Mouse (Mus musculus) neural tube, embryonic 11.5 days (tissue): ENCODE measurements around the gene Sowahc. TPM values are rescaled to one million over a fixed set of nuclear protein-coding genes. Genes with fewer than 3 reads are reported as not detected.

ENCODE experiments used
- ATAC-seq: fragments of 200-750 bp; cut with Nextera tagmentation; 2 replicates; pipeline ENCODE4 v1.8.0; 2017; ENCODE audit warnings: moderate number of reproducible peaks, mild to moderate bottlenecking, moderate TSS enrichment, moderate library complexity; ENCODE audit not compliant: insufficient read depth, low FRiP score, low TSS enrichment
- DNase-seq: peaks from one replicate; pipeline ENCODE4 v3.0.0-alpha.2; 2015; ENCODE audit warnings: low spot score
- H3K27ac ChIP-seq: fragments of 300-500 bp; sonication (generic); 2 replicates; pipeline ENCODE4 v1.5.1; 2014; ENCODE audit warnings: low read depth, mild to moderate bottlenecking, low read length
- H3K27me3 ChIP-seq: fragments of 300-500 bp; sonication (generic); 2 replicates; pipeline ENCODE4 v1.6.1; 2014; ENCODE audit warnings: mild to moderate bottlenecking, low read length, mixed read lengths; ENCODE audit not compliant: control insufficient read depth, insufficient read depth
- H3K36me3 ChIP-seq: fragments of 300-500 bp; sonication (generic); 2 replicates; pipeline ENCODE4 v1.6.1; 2014; ENCODE audit warnings: mild to moderate bottlenecking, low read length, moderate library complexity, mixed read lengths; ENCODE audit not compliant: control insufficient read depth, insufficient read depth
- H3K4me1 ChIP-seq: fragments of 300-500 bp; sonication (generic); 2 replicates; pipeline ENCODE4 v1.6.1; 2014; ENCODE audit warnings: low read length, mixed read lengths; ENCODE audit not compliant: control insufficient read depth, insufficient read depth
- H3K4me2 ChIP-seq: fragments of 300-500 bp; sonication (generic); 2 replicates; pipeline ENCODE4 v1.6.1; 2014; ENCODE audit warnings: low read depth, mild to moderate bottlenecking, moderate library complexity
- H3K4me3 ChIP-seq: fragments of 300-500 bp; sonication (generic); 2 replicates; pipeline ENCODE4 v1.5.1; 2014; ENCODE audit warnings: low read depth, low read length
- H3K9ac ChIP-seq: fragments of 300-500 bp; sonication (generic); 2 replicates; pipeline ENCODE4 v1.6.1; 2014; ENCODE audit warnings: mild to moderate bottlenecking, low read length
- H3K9me3 ChIP-seq: fragments of 300-500 bp; sonication (generic); 2 replicates; pipeline ENCODE4 v1.6.1; 2016; ENCODE audit warnings: low read length; ENCODE audit not compliant: control insufficient read depth
- WGBS: fragments of 180-500 bp; shearing (Covaris S2); extraction: QIAGEN DNeasy Blood & Tissue Kit; methylation state at CpG from one replicate; pipeline ENCODE4 v1.1.7; 2014; 5-methylcytosine and 5-hydroxymethylcytosine counted together
- polyA plus RNA-seq: library from polyadenylated mRNA; unstranded; fragments of >200 nt; fragmentation: Nextera tagmentation; extraction: Ambion mirVana; gene quantifications from 2 replicates; pipeline ENCODE4 v1.2.1, GENCODE M21; 2014

The Sowahc gene
- polyA plus RNA-seq, 1 experiment from 2014 or later: 13.0 TPM

- no peaks in the 10 kb centered on the region for H3K36me3 ChIP-seq
- ATAC-seq (no peak), DNase-seq (no peak)
- H3K27ac ChIP-seq: no peak overlapping the region
- H3K27me3 ChIP-seq: no peaks in the 10 kb centered on the region
- WGBS: 72% methylated on average over 3 of the region's 3 CpGs
- H3K9me3 ChIP-seq: no peaks in the 10 kb centered on the region
- H3K9ac ChIP-seq: no peak overlapping the region
- no peak overlapping the region for H3K4me3 ChIP-seq
- no peak overlapping the region for H3K4me2 ChIP-seq
- no peaks in the 10 kb centered on the region for H3K4me1 ChIP-seq
Observed at GRCm38 (mm10) chr10:59241141-59241541, 19.4 kb downstream of the Sowahc start.

DNA sequence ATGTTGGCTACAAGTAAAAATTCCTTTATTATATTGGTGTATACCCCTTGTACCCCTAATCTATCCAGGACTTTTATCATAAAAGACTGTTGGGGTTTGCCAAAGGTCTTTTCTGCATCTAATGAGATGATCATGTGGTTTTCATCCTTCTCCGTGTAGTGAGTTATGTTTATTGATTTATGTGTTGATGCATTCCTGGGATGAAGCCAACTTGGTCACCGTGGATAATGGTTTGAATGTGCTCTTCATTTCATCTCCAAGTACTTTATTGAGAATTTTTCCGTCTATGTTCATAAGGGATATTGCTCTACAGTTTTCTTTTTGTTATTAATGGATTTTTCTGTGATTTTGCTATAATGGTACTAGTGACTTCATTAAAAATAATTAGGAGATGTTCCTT, 27.8 kb downstream of the Sowahc start:
- H3K4me1 ChIP-seq: no peaks in the 10 kb centered on the region
- no peaks in the 10 kb centered on the region for H3K36me3 ChIP-seq
- no peaks in the 10 kb centered on the region for H3K27me3 ChIP-seq
- H3K4me2 ChIP-seq: no peak overlapping the region
- no peak overlapping the region for H3K9ac ChIP-seq
- no peaks in the 10 kb centered on the region for H3K9me3 ChIP-seq
- H3K4me3 ChIP-seq: no peak overlapping the region
- H3K27ac ChIP-seq: no peak overlapping the region
- DNase-seq: no peak
- 85% methylated on average over 3 of the region's 3 CpGs for WGBS
- ATAC-seq: no peak

DNA sequence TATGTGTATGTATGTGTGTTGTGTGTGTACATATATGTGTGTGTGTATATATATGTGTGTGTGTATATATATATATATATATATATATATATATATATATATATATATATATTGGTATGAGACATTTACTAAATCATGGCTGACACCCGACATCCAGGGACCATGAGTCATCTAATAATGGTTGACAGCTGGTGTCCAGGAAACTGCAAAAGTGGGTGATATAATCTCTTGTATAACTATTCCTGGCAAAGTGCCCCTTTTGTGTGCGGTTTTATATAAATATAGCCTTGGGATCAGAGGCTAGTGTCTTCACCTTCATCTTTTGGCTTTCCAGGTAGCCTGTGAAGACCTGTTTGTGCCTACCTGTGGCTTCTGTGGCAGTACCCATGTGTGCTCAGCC, 28.9 kb downstream of the Sowahc start:
- DNase-seq (no peak), ATAC-seq (no peak)
- Histone ChIP-seq H3K27me3 (no peaks in the 10 kb centered on the region), H3K4me1 (no peaks in the 10 kb centered on the region), H3K36me3 (no peaks in the 10 kb centered on the region), H3K4me2 (no peak overlapping the region), H3K9ac (no peak overlapping the region), H3K9me3 (no peaks in the 10 kb centered on the region), H3K4me3 (no peak overlapping the region), H3K27ac (no peak overlapping the region)
- 88% methylated on average over 2 of the region's 2 CpGs for WGBS

DNA sequence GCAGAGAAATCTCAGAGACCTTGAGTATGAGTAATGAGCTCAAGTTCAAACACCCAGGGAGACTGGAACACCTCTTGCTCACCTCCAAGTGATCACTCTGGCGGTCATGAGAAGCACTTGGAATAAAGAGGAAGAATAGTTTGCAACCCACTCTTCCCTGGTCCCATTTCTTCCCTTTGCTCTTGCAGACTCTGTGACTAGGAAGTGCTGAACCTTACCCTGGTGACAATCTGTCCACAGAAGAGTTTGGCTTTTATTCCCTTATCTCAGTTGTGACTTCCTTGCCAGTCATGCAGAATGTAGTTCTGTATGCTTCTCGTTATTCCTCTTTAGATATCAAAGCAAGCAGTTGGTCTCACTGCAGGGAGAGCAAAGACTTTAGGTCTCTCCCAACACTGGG, 30.2 kb downstream of the Sowahc start:
- no peaks in the 10 kb centered on the region for H3K36me3 ChIP-seq
- H3K4me3 ChIP-seq: no peak overlapping the region
- 85% methylated on average over 2 of the region's 2 CpGs for WGBS
- DNase-seq: no peak
- H3K9me3 ChIP-seq: no peaks in the 10 kb centered on the region
- no peaks in the 10 kb centered on the region for H3K27me3 ChIP-seq
- no peak for ATAC-seq
- no peak overlapping the region for H3K4me2 ChIP-seq
- no peak overlapping the region for H3K27ac ChIP-seq
- no peak overlapping the region for H3K9ac ChIP-seq
- H3K4me1 ChIP-seq: no peaks in the 10 kb centered on the region

- ATAC-seq: no peak
Observed at GRCm38 (mm10) chr10:59252396-59252795, 30.6 kb downstream of the Sowahc start.

DNA sequence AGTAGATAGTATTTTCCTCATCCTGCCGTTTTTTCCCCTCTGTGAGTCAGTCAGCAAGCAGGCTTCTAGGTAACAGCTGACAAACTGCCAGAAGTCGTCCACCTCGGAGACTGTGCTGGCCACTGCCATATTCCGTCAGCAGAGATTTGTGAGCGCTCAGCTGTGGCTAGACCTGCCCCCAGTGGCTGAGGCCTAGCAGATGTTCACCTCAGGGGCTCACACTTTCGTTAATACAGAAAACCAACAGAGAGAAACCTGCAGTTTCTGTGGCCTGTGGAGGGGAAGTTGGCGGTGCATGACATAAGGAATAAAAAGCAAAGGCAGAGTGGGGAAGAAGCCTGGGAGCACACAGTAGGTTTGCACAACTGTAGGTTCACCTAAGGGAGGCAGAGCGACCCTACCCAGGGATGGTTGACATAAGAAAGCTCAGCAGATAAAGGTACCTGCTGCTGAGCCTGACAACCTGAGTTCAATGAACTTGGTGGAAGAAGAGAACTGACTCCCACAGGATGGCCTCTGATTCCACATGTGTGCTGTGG, 31.9 kb downstream of the Sowahc start:
- no peak overlapping the region for H3K4me2 ChIP-seq
- no peaks in the 10 kb centered on the region for H3K36me3 ChIP-seq
- no peak overlapping the region for H3K9ac ChIP-seq
- no peaks in the 10 kb centered on the region for H3K27me3 ChIP-seq
- 76% methylated on average over 8 of the region's 8 CpGs for WGBS
- H3K9me3 ChIP-seq: no peaks in the 10 kb centered on the region
- no peak overlapping the region for H3K27ac ChIP-seq
- no peak overlapping the region for H3K4me3 ChIP-seq
- ATAC-seq (no peak), DNase-seq (no peak)
- no peaks in the 10 kb centered on the region for H3K4me1 ChIP-seq

More at GRCm38 (mm10) chr10:59252396-59252795, 30.6 kb downstream of the Sowahc start:
- Histone ChIP-seq H3K27ac (no peak overlapping the region), H3K9ac (no peak overlapping the region), H3K4me3 (no peak overlapping the region), H3K36me3 (no peaks in the 10 kb centered on the region), H3K4me1 (no peaks in the 10 kb centered on the region), H3K27me3 (no peaks in the 10 kb centered on the region), H3K4me2 (no peak overlapping the region), H3K9me3 (no peaks in the 10 kb centered on the region)
- no peak for DNase-seq
- WGBS: 78% methylated on average over 8 of the region's 8 CpGs

DNA sequence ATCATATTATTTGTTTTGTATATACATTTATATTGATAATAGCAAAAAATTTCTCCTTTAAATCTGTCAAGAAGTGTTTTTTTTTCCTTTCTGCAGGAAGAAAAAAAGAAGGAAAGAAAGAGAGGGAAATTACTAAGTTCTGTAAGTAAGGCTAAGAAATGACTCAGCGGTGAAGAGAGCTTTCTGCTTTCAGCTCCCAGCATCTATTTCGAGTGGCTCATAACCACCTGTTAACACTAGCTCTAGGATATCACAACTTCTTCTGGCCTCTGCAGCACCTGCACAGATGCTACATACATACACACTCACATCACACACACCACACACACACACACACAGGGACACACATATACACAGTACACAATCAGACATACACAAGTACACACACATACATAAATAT, 34.8 kb downstream of the Sowahc start:
- Histone ChIP-seq H3K36me3 (no peaks in the 10 kb centered on the region), H3K27me3 (no peaks in the 10 kb centered on the region), H3K4me1 (no peaks in the 10 kb centered on the region), H3K9ac (no peak overlapping the region), H3K9me3 (no peaks in the 10 kb centered on the region), H3K4me3 (no peak overlapping the region), H3K27ac (no peak overlapping the region), H3K4me2 (no peak overlapping the region)
- WGBS: 96% methylated on average over 2 of the region's 2 CpGs
- no peak for ATAC-seq
- DNase-seq: no peak

DNA sequence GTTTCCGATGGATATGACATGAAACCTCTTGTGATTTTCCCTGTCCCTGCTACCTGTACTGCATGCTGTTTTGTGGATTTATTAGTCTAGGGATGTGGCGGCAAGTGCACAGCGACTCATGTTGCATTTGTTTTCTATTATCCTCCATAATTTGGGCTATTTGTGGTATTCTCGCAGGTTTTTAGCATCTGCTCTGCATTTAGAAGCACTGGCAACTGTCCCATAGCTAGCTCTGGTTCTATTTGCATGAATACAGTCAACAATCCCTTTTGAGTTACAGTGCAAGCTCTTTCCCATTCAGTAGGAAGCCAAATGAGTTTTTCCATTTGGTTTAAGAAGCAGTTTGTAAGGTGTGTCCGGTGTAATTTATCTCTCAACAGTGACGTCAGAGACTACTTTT, 37.8 kb downstream of the Sowahc start:
- H3K36me3 ChIP-seq: no peaks in the 10 kb centered on the region
- no peak overlapping the region for H3K4me3 ChIP-seq
- H3K4me1 ChIP-seq: no peaks in the 10 kb centered on the region
- no peak overlapping the region for H3K27ac ChIP-seq
- no peak overlapping the region for H3K9ac ChIP-seq
- no peak for ATAC-seq
- H3K9me3 ChIP-seq: no peaks in the 10 kb centered on the region
- H3K4me2 ChIP-seq: no peak overlapping the region
- WGBS: 87% methylated on average over 6 of the region's 6 CpGs
- DNase-seq: no peak
- no peaks in the 10 kb centered on the region for H3K27me3 ChIP-seq

DNA sequence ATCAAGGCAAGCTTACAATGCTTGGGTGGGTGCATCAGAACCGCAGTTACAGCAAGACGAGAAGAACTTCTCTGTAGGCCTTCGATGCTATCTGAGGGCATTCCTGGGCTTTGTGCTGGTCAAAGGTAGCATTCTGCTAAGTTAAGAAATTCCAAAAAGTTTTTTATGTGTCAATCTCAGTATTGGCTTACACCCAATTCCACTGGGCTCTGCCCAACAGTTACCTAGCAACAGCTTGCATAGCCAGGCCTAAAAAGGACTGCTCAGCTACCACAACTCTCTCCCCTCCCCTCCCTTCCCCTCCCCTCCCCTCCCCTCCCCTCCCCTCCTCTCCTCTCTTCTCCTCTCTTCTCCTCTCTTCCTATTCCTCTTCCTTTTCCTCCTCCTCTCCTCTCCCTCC, 39.9 kb downstream of the Sowahc start:
- H3K4me3 ChIP-seq: no peak overlapping the region
- WGBS: 64% methylated on average over 3 of the region's 3 CpGs
- no peak for ATAC-seq

More for the DNA sequence above, 39.9 kb downstream of the Sowahc start:
- DNase-seq: peak; percentile 21
- Histone ChIP-seq H3K36me3 (no peaks in the 10 kb centered on the region), H3K9me3 (no peaks in the 10 kb centered on the region), H3K9ac (no peak overlapping the region), H3K4me1 (no peaks in the 10 kb centered on the region), H3K4me2 (no peak overlapping the region), H3K27ac (no peak overlapping the region), H3K27me3 (no peaks in the 10 kb centered on the region)
